Comparison of ENCODE assay signal across 9 mouse cellular contexts in the genomic region with DNA sequence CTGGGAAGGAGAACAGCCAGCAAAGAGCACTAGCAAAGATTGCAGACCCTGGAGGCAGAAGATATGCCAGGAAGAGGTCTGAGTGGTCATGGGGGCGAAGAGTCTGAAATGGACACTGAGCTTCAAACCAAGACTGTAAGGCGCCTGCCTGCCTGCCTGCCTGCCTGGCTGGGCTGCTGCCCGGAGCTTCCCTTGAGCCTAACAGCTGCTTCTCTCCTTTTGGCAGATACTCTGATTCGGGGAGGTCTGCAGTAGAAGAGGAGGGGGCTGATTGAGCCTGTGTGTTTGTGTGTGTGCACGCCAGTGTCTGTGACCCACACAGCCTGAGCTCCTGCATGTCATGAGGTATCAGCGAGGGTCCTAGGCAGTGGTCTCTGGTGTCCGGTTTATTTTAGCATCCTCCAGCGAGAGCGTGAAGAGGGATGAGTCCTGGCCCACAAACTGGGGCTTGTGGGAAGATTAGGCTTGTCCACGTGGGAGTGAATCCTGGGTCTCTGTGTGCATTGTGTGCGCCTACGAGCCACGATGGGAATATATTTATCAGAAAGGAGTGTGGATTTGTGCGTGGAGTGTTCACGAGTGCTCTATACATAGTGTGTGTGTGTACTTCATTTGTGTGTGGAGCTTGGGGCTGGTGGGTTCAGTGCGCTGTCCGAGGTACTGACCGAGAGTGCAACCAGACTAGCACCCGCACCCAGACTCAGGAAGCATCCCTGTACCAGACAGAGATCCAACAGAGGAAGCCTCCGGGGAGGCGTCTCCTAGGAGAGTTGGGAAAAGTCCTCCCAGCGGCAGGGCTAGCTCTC. TPM values are rescaled to one million over a fixed set of nuclear protein-coding genes. Genes with fewer than 3 reads are reported as not detected.
A peak's percentile ranks its signal among the peaks of the same experiment; 100 is the strongest.
DNase-seq lines count a peak whose midpoint lies in the region; ATAC-seq and TF ChIP-seq lines count a peak whose summit lies in the region.
"Had no signal": no experiment of that assay in that cellular context is flagged by ENCODE, and none has a peak within 500 bp of the region (broad histone marks: within the 10 kb centered on the region; RNA-seq: fewer than 3 reads in every experiment).

No protein-coding gene starts in this region.

- H3ac ChIP-seq in myocyte (ENCODE audit: control insufficient read depth, insufficient read length), result no peak overlapping the region

- peaks cover 37% of the 10 kb centered on the region for H3K4me1 ChIP-seq in megakaryocyte, embryonic 14.5 days
- H3K4me1 ChIP-seq in forebrain, embryonic 11.5 days (replicated peaks; ENCODE audit: control insufficient read depth, insufficient read depth, low read length), result peaks cover 15% of the 10 kb centered on the region

- TF ChIP-seq POLR2A in myocyte (IDR thresholded peaks at IDR 0.05; ENCODE audit: insufficient read length, low read depth), result no peak

- DNase-seq in adrenal gland, adult (ENCODE audit: inconsistent age in 2 of 2, low spot score in 1 of 2), result peak; percentile 33 to 70
- no peak for DNase-seq in adrenal gland, adult 8-10 months
- DNase-seq in forebrain, embryonic 11.5 days (ENCODE audit: low spot score), result peak; percentile 83
- DNase-seq in kidney, postnatal 14 days, result peak; percentile 53
- DNase-seq in spleen, postnatal 14 days (ENCODE audit: low spot score in 2 of 2), result no peak

- peak overlapping the region; percentile 94 for H3K4me2 ChIP-seq in forebrain, embryonic 11.5 days (ENCODE audit: low read depth, low read length, severe bottlenecking)
- H3K4me2 ChIP-seq in myocyte (ENCODE audit: low read depth), result no peak overlapping the region

- H3K4me3 ChIP-seq in megakaryocyte, embryonic 14.5 days (replicated peaks), result peak overlapping the region; percentile 90
- peak overlapping the region; percentile 51 for H3K4me3 ChIP-seq in forebrain, embryonic 11.5 days (ENCODE audit: low read depth, low read length)
- no peak overlapping the region for H3K4me3 ChIP-seq in myocyte
- H3K4me3 ChIP-seq: erythroblast, embryonic 14.5 days had no signal

- H3K27me3 ChIP-seq in megakaryocyte, embryonic 14.5 days (replicated peaks), result peaks cover 65% of the 10 kb centered on the region
- H3K27me3 ChIP-seq in forebrain, embryonic 11.5 days (ENCODE audit: control insufficient read depth, insufficient read depth, low read length), result peaks cover 24% of the 10 kb centered on the region
- peaks cover 11% of the 10 kb centered on the region for H3K27me3 ChIP-seq in myocyte (ENCODE audit: control insufficient read depth, insufficient read depth, insufficient read length)

- no peak overlapping the region for H3K9ac ChIP-seq in forebrain, embryonic 11.5 days (ENCODE audit: low read length)

- 18% methylated on average over 22 of the region's 22 CpGs for WGBS in forebrain, embryonic 11.5 days

- no peaks in the 10 kb centered on the region for H3K79me2 ChIP-seq in myocyte (ENCODE audit: control insufficient read depth, insufficient read depth)

- H3K36me3 ChIP-seq in megakaryocyte, embryonic 14.5 days (replicated peaks; ENCODE audit: low read length), result no peaks in the 10 kb centered on the region
- no peaks in the 10 kb centered on the region for H3K36me3 ChIP-seq in forebrain, embryonic 11.5 days (ENCODE audit: control insufficient read depth, insufficient read depth, low read length)
- H3K36me3 ChIP-seq in myocyte (ENCODE audit: control insufficient read depth, insufficient read depth), result no peaks in the 10 kb centered on the region

- no peak overlapping the region for H3K27ac ChIP-seq in forebrain, embryonic 11.5 days (ENCODE audit: low read depth, low read length)

- no peaks in the 10 kb centered on the region for H3K9me3 ChIP-seq in megakaryocyte, embryonic 14.5 days
- H3K9me3 ChIP-seq in forebrain, embryonic 11.5 days (ENCODE audit: control insufficient read depth, low read length), result no peaks in the 10 kb centered on the region

- ATAC-seq in megakaryocyte, adult 5-6 weeks (ENCODE audit: poor library complexity, severe bottlenecking), result no peak
- no peak for ATAC-seq in forebrain, embryonic 11.5 days (replicated peaks; ENCODE audit: low FRiP score)

TF ChIP-seq in myocyte, 11 proteins besides CTCF, POLR2A, EP300 and RAD21:
- peak; percentile 92 for TF ChIP-seq REST (IDR thresholded peaks at IDR 0.05; ENCODE audit: insufficient read depth, insufficient read length)
- no peak for TF ChIP-seq CEBPB (IDR thresholded peaks at IDR 0.05; ENCODE audit: insufficient read depth, poor library complexity, severe bottlenecking)

RNA-seq across cellular contexts. Expression of a gene that starts 1.3 kb away (rescaled TPM):
- total RNA-seq in adrenal gland, adult 8-10 months (2022), result under 1 TPM; 0.42 to 0.68 (median 0.66) TPM
- polyA plus RNA-seq in megakaryocyte, embryonic 14.5 days (2012; ENCODE audit: insufficient read depth, low replicate concordance), result 1.0 and 1.9 TPM in 2 replicates
- not detected in 2 replicates for total RNA-seq in megakaryocyte, adult 5-6 weeks (2015)
- total RNA-seq in megakaryocyte, adult 5-6 weeks (2017), result not detected in 2 replicates
- polyA plus RNA-seq in forebrain, embryonic 11.5 days (2014; fragmentation: Nextera tagmentation; extraction: Ambion mirVana), result 2.3 and 3.0 TPM in 2 replicates
- 0.01 TPM for polyA plus RNA-seq in myocyte (2012; fragmentation: generic; extraction: Trizol)
- polyA plus RNA-seq: erythroblast, embryonic 14.5 days had no signal

Comparison
In these comparisons a context has a peak if more than half of its experiments do, and no peak if none do; other contexts are left out.
1. DNase-seq: peak in adrenal gland, adult (2 of 2), forebrain, embryonic 11.5 days (single experiment) and kidney, postnatal 14 days (single experiment); none in adrenal gland, adult 8-10 months (single experiment) and spleen, postnatal 14 days (0 of 2).